ENCODE assay signal across 25 mouse cellular contexts in genomic region chr7:132249563-132250119, GRCm38 (mm10).
DNase-seq lines count a peak whose midpoint lies in the region; ATAC-seq and TF ChIP-seq lines count a peak whose summit lies in the region.
"Had no signal": no experiment of that assay in that cellular context is flagged by ENCODE, and none has a peak within 500 bp of the region (broad histone marks: within the 10 kb centered on the region; RNA-seq: fewer than 3 reads in every experiment).

No protein-coding gene starts in this region.

- peaks cover 24% of the 10 kb centered on the region for H3K36me3 ChIP-seq in midbrain, embryonic 10.5 days
- H3K36me3 ChIP-seq in midbrain, postnatal 0 days (ENCODE audit: insufficient read depth, low read length) = peaks cover 3% of the 10 kb centered on the region; the same call in 1 of the 2 replicates
- H3K36me3 ChIP-seq in embryonic facial prominence, embryonic 11.5 days (replicated peaks; ENCODE audit: control insufficient read depth, insufficient read depth, low read depth, low read length) = no peaks in the 10 kb centered on the region
- peaks cover 10% of the 10 kb centered on the region for H3K36me3 ChIP-seq in limb, embryonic 14.5 days (ENCODE audit: control insufficient read depth, insufficient read depth, low read length)
- H3K36me3 ChIP-seq: heart, embryonic 12.5 days; intestine, embryonic 15.5 days had no signal

- no peak for DNase-seq in gastrocnemius, adult 2 months
- DNase-seq in gastrocnemius, postnatal 36 days = no peak
- DNase-seq in midbrain, embryonic 10.5 days (ENCODE audit: low spot score) = no peak
- no peak for DNase-seq in midbrain, postnatal 0 days (ENCODE audit: low spot score)
- no peak for DNase-seq in embryonic facial prominence, embryonic 11.5 days (ENCODE audit: low spot score)
- DNase-seq in limb, embryonic 14.5 days (ENCODE audit: low spot score) = no peak
- no peak for DNase-seq in kidney, adult 8-10 months
- DNase-seq: adrenal gland, postnatal 25 days; cerebellum, adult 9-10 months; kidney, adult 9 months; kidney, postnatal 4 days; liver, postnatal 0 days; retina, postnatal 1 day; right cerebral cortex, postnatal 25 days; thymus, postnatal 14 days had no signal

- H3K4me3 ChIP-seq in gastrocnemius, adult 2 months = peak overlapping the region; percentile 26; the same call in 1 of the 2 replicates
- no peak overlapping the region for H3K4me3 ChIP-seq in midbrain, embryonic 10.5 days
- H3K4me3 ChIP-seq in midbrain, postnatal 0 days (ENCODE audit: low read depth, low read length) = no peak overlapping the region
- no peak overlapping the region for H3K4me3 ChIP-seq in embryonic facial prominence, embryonic 11.5 days (ENCODE audit: low read depth, low read length)
- no peak overlapping the region for H3K4me3 ChIP-seq in limb, embryonic 14.5 days (replicated peaks; ENCODE audit: low read length)
- H3K4me3 ChIP-seq: embryonic facial prominence, embryonic 15.5 days; heart, embryonic 12.5 days; hindbrain, embryonic 13.5 days; intestine, embryonic 15.5 days had no signal

- no peak overlapping the region for H3K9ac ChIP-seq in midbrain, postnatal 0 days (replicated peaks; ENCODE audit: low read length, poor library complexity, severe bottlenecking)
- no peak overlapping the region for H3K9ac ChIP-seq in embryonic facial prominence, embryonic 11.5 days (replicated peaks; ENCODE audit: low read length)
- no peak overlapping the region for H3K9ac ChIP-seq in limb, embryonic 14.5 days (ENCODE audit: low read depth, low read length, severe bottlenecking)
- H3K9ac ChIP-seq: embryonic facial prominence, embryonic 15.5 days; heart, embryonic 12.5 days; hindbrain, embryonic 13.5 days; intestine, embryonic 15.5 days; liver, postnatal 0 days had no signal

- peaks cover 59% of the 10 kb centered on the region for H3K4me1 ChIP-seq in midbrain, embryonic 10.5 days
- peaks cover 6% of the 10 kb centered on the region; the same call in 1 of the 2 replicates for H3K4me1 ChIP-seq in midbrain, postnatal 0 days (ENCODE audit: insufficient read depth, low read length)
- H3K4me1 ChIP-seq in embryonic facial prominence, embryonic 11.5 days (ENCODE audit: control insufficient read depth, insufficient read depth, low read length) = peaks cover 3% of the 10 kb centered on the region; the same call in 1 of the 2 replicates
- H3K4me1 ChIP-seq in limb, embryonic 14.5 days (ENCODE audit: control insufficient read depth, insufficient read depth, low read length) = peaks cover 5% of the 10 kb centered on the region; the same call in 1 of the 2 replicates
- H3K4me1 ChIP-seq: heart, embryonic 12.5 days had no signal

- ATAC-seq in midbrain, postnatal 0 days (ENCODE audit: low FRiP score) = no peak
- no peak for ATAC-seq in embryonic facial prominence, embryonic 11.5 days (replicated peaks; ENCODE audit: insufficient number of reproducible peaks, low FRiP score, low TSS enrichment, low read depth)
- ATAC-seq in limb, embryonic 14.5 days (ENCODE audit: low FRiP score, low read depth) = peak; percentile 56
- ATAC-seq: CD4-positive, CD25-positive, alpha-beta regulatory T cell, adult 4 months; forebrain, embryonic 16.5 days; intestine, embryonic 15.5 days; liver, postnatal 0 days; lung, postnatal 0 days had no signal

- TF ChIP-seq POLR2A in limb, embryonic 14.5 days (IDR thresholded peaks at IDR 0.05; ENCODE audit: borderline replicate concordance, extremely low read depth, insufficient read depth, insufficient read length) = no peak

- no peaks in the 10 kb centered on the region for H3K9me3 ChIP-seq in midbrain, embryonic 10.5 days (replicated peaks)
- no peaks in the 10 kb centered on the region for H3K9me3 ChIP-seq in midbrain, postnatal 0 days (ENCODE audit: low read length)
- H3K9me3 ChIP-seq in embryonic facial prominence, embryonic 11.5 days (replicated peaks; ENCODE audit: control insufficient read depth, low read length) = no peaks in the 10 kb centered on the region
- H3K9me3 ChIP-seq in limb, embryonic 14.5 days (ENCODE audit: control insufficient read depth, low read length) = no peaks in the 10 kb centered on the region
- H3K9me3 ChIP-seq: embryonic facial prominence, embryonic 15.5 days; heart, embryonic 12.5 days; hindbrain, embryonic 13.5 days; intestine, embryonic 15.5 days had no signal

- H3K27me3 ChIP-seq in midbrain, embryonic 10.5 days (ENCODE audit: low read depth, poor library complexity, severe bottlenecking) = no peaks in the 10 kb centered on the region
- no peaks in the 10 kb centered on the region for H3K27me3 ChIP-seq in midbrain, postnatal 0 days (ENCODE audit: insufficient read depth, low read length)
- no peaks in the 10 kb centered on the region for H3K27me3 ChIP-seq in embryonic facial prominence, embryonic 11.5 days (ENCODE audit: control insufficient read depth, insufficient read depth, low read length)
- no peaks in the 10 kb centered on the region for H3K27me3 ChIP-seq in limb, embryonic 14.5 days (ENCODE audit: control insufficient read depth, insufficient read depth, low read length)
- H3K27me3 ChIP-seq: embryonic facial prominence, embryonic 15.5 days; hindbrain, embryonic 13.5 days; intestine, embryonic 15.5 days had no signal

- intact Hi-C loops in gastrocnemius, adult 2 months (cut with DNase I) = loop anchor here (5.0 kb wide), 1 partner anchor 53 kb away; no protein-coding TSS in a partner anchor
- intact Hi-C loops in gastrocnemius, postnatal 36 days (cut with DNase I) = no loop called here

- no peak for TF ChIP-seq CTCF in gastrocnemius, adult 2 months (IDR thresholded peaks at IDR 0.05)
- TF ChIP-seq CTCF in midbrain, postnatal 0 days (IDR thresholded peaks at IDR 0.05) = no peak

- H3K27ac ChIP-seq in gastrocnemius, adult 2 months = peak overlapping the region; percentile 48
- peak overlapping the region; percentile 94 for H3K27ac ChIP-seq in midbrain, embryonic 10.5 days (replicated peaks)
- H3K27ac ChIP-seq in midbrain, postnatal 0 days (ENCODE audit: low read depth, low read length) = no peak overlapping the region
- H3K27ac ChIP-seq in embryonic facial prominence, embryonic 11.5 days (replicated peaks; ENCODE audit: low read depth, low read length) = 0 out of 2 replicates have a peak overlapping the region, but pooled peaks have one; percentile 8
- no peak overlapping the region for H3K27ac ChIP-seq in limb, embryonic 14.5 days (replicated peaks; ENCODE audit: low read depth, low read length)
- H3K27ac ChIP-seq: embryonic facial prominence, embryonic 15.5 days; intestine, embryonic 15.5 days; macrophage had no signal

- no peak overlapping the region for H3K4me2 ChIP-seq in midbrain, postnatal 0 days (ENCODE audit: low read depth, low read length, poor library complexity, severe bottlenecking)
- H3K4me2 ChIP-seq in embryonic facial prominence, embryonic 11.5 days (ENCODE audit: low read depth, low read length) = no peak overlapping the region
- no peak overlapping the region for H3K4me2 ChIP-seq in limb, embryonic 14.5 days (replicated peaks; ENCODE audit: low read depth, low read length, severe bottlenecking)
- H3K4me2 ChIP-seq: embryonic facial prominence, embryonic 15.5 days; heart, embryonic 12.5 days; hindbrain, embryonic 13.5 days; intestine, embryonic 15.5 days; liver, embryonic 11.5 days; midbrain, embryonic 11.5 days had no signal

- WGBS in midbrain, embryonic 10.5 days = 74% methylated on average over 10 of the region's 10 CpGs
- WGBS in midbrain, postnatal 0 days = 81% methylated on average over 10 of the region's 10 CpGs
- WGBS in embryonic facial prominence, embryonic 11.5 days = 62% methylated on average over 10 of the region's 10 CpGs
- 40% methylated on average over 10 of the region's 10 CpGs for WGBS in limb, embryonic 14.5 days

Comparison
In these comparisons a context has a peak if more than half of its experiments do, and no peak if none do; other contexts are left out.
1. H3K27ac ChIP-seq: peak in gastrocnemius, adult 2 months (single experiment), midbrain, embryonic 10.5 days (single experiment) and embryonic facial prominence, embryonic 11.5 days (single experiment); none in midbrain, postnatal 0 days (single experiment) and limb, embryonic 14.5 days (single experiment).